Mouse (Mus musculus) layer of hippocampus, adult 18-20 months (tissue): ENCODE data around the gene Fbll1. TPM values are rescaled to one million over a fixed set of nuclear protein-coding genes. Genes with fewer than 3 reads are reported as not detected.

Experiments used
- DNase-seq, 2 experiments: peaks; one replicate each; pipeline ENCODE4 v3.0.0; 2022; ENCODE audit warnings: low spot score in 2 of 2
- total RNA-seq, 2 experiments: library from RNA; stranded (reverse); gene quantifications; 2 replicates each; pipeline ENCODE4 v1.2.3; 2021

The Fbll1 gene
- total RNA-seq, 2 experiments from 2014 or later = 44.5 to 46.2 TPM

DNA sequence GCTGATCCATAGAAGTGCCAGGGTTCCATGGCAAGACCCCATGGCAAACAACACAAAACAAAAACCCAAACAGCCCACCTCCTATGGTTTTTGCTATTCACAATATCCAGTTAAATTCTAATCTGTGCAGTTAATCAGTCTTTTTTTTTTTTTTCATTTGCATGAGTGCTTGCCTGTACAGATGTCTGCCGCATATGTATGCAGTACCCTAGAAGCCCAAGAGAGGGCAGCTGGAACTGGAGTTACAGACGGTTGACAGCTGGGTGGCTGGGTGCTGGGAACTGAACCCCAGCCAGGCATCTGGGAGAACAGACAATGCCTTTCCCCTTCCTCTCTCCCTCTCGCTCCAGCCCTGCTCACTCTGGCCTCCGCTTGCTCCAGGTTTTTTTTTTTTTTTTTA lies 14.1 kb downstream of the Fbll1 start:
- DNase-seq = no peak

DNA sequence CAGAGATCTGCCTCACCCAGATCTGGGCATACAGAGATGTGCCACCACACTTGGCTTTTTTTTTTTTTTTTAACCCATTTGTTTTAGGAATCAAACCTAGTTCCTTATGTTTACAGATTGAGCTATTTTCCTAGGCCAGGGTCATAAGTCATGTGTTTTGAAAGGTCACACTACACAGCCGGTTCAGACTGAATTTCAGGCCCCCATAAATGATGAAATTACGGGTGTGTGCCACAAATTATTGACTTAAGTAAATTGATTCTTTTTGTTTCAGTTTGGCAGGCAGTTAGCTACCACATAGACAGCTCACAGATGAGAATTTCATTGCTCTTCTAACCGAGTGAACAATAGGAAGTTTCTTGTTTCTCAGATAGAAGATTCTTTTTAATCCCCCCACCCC lies 14.7 kb downstream of the Fbll1 start:
- no peak for DNase-seq

DNA sequence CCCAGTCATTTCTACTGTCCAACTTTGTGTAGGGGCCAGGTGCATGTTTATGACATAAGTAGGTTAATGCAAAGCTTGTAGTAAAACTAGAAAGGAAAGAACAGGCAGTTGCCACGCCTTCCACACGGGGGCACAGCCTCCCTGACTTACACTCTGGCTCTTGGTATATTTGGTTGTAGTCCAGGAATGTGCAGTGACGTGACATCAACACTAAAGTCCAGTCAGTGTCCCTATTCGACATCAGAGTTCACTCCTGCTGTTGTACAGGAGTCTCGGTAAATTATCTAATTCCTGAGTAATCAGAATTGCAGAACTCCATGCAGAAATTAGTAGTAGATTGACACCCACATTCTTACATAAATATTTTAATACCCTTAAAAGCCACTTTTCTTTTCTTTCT lies 15.6 kb downstream of the Fbll1 start:
- DNase-seq = no peak

DNA sequence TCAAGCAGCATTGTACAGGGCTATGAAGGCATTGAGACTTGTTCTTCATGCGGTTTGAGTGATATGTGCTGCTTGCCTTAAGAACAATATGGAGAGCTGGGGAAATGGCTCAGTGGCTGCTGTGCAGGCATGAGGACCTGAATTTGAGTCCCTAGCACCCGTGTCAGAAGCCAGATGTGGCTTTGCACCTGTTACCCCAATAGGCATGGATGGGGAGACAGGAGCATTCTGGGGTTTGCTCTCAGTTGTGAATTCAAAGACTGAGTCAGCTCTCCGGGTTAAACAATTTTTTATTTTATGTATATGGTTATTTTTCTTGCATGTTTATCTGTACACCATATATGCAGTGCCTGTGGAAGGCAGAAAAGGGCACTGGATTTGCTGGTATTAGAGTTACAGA lies 16.2 kb downstream of the Fbll1 start:
- no peak for DNase-seq

DNA sequence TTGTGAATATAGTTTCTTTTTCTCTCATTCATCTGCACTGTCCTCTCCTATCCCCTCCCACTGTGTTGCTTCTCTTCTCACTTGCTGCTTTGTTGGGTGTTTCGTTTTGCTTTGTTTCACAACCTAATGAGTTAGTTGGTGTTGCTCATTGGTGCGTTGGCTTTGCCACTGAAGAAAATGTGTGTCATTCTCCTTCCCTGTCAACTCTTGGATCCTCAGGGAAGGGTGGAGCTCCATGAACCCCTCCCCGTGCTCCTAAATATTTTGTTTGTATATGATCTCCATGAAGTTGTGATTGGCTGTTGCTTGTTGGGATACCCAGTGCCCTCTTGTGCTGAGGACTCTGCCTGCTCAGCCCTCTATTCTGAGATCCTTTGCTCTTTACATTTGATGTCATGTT lies 18.3 kb downstream of the Fbll1 start:
- DNase-seq = no peak

DNA sequence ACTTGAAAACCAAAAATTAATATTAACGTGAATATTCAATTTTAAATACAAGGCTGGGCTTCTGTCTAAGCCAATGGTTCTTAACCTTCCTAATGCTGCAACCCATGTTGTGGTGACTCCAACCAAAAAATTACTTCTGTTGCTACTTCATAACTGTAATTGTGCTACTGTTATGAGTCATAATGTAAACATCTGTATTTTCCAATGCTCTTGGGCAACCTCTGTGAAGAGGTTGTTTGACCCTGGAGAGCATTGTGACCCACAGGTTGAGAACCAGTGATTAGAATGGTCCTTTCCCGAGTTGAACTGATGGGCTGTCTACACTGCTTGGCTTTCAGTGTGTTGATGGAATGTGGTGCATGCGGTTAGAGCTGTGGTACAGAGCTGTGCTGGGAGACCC lies 22.2 kb downstream of the Fbll1 start:
- no peak for DNase-seq

DNA sequence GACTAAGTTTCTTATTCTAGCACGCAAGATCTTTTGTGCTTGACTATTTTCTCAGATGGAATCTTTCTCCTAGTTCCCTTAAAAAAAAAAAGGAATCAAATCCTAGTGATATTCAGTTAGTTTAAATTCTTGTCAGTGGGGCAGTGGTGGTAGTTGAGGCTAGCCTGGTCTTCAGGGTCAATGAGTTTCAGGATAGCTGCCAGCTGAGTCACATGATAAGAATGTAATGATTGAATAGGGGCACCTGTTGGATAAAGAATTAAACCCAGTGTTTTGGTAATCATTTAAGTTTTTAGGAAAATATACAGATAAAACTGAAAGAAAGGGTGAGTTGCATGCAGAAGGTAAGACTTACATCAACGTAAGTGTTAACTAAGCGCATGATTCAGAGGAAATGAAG lies 23.1 kb downstream of the Fbll1 start:
- no peak for DNase-seq

DNA sequence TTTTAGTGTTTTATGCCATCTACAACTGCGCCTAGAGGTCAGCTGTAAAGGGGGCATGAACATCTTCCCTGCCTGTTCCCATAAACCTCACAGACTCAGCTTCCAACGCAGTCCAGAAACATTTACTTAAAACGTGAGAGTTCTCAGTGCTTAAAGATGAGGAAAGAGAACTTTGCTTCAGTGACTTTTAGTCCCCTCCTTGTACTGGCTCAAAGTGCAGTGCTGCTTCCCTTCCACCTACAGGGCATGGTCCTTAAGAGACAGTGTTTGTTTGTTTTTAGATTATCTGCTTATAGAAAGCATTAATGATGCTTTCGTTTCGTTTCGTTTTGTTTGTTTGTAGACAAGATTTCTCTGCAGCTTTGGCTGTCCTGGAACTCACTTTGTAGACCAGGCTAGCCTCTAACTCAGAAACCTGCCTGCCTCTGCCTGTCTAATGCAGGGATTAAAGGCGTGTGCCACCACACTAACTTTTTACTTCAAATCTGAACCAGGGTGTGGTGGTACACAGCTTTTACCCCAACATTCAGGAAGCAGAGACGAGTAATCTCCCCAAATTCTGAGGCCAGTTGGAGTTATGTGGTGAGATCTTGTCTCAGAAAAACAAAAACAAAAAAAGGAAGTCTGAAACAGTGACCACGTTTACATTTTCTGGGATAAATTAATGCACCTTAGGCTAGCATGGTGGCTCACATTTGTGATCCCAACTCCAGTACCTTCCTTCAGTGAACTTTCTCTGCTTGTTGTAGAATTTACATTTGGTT lies 27.8 kb downstream of the Fbll1 start:
- DNase-seq = no peak

DNA sequence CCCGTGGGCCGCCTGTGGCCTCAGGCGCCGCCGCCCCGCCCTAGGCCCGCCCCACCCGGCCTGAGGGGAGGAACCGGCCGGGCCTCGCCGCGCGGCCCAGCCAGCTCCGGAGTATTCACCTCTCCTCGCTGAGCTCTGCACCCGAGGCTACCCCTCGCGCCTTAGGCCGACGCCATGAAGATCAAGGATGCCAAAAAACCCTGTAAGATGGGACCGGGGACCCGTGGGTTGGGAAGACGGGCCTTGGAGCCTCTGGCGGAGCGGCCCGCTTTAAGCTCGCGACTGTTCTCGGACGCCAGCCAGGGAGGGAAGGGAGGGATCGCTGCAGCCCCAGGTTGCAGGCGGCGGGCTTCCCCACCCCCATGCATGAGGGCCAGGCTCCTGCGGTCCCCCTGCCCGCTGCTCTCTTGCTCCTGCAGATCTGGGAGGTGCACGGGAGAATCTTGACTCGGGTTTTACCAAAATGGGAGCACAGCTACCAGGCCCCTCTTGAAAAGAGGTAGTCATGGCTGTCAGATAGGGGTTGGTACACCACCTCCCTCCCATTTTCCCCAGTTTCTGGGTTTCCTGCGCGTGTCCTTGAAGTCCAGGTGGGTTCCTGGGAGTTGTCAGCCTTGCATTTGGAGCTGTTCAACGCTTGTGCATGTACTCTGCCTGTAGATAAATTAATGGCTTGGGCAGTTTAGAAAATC lies 28.8 kb downstream of the Fbll1 start:
- DNase-seq = peak; percentile 60 to 71

DNA sequence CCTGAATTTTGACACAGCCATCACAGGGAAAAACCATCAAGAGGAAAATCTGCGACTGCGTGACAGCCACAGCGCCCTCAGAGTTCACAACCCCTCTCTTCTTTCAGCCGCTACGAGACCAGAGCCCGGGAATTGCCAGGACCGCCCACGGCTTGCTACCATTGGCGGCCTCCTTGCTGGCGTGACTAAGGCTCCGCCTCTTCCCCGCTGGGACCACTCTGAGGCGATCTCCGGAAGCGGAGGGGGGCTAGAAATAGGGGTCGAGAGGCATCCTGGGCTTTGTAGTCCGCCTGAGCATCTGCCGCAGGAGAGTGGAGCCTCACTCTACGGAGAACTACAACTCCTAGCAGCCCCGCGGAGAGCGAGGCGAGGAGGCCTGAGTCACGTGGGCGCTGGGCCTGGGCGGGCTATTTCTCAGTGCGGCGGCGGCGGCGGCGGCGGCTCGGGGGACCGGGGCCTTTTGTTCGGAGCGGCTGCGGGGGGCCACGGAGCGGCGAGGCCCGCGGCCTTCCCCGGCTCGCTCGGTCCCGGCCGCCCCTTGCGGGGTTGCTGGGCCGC lies 29.4 kb downstream of the Fbll1 start, which contains the start of gene Pank3:
Gene Pank3 (plus strand): TSS at position 297 of the 558 bp plus-strand sequence.
- DNase-seq = peak; percentile 99

DNA sequence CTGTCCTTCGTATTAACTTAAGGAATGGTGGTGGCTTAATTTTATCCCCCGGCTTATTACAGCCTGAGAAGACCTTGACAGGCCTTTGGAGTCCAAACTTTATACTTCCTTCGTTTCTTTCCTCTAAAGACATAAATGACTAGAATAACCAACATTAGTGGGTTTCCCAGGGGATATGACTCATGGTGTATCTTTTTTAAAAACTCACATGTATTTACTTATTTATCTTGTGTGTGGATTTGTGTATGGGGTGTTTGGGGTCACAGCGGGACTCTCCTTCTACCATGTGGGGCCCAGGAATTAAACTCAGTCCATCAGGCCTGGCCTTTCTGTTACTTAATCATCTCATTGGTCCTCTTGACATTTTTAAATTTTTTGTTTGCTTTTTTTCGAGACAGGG lies 31.8 kb downstream of the Fbll1 start:
- DNase-seq = no peak

DNA sequence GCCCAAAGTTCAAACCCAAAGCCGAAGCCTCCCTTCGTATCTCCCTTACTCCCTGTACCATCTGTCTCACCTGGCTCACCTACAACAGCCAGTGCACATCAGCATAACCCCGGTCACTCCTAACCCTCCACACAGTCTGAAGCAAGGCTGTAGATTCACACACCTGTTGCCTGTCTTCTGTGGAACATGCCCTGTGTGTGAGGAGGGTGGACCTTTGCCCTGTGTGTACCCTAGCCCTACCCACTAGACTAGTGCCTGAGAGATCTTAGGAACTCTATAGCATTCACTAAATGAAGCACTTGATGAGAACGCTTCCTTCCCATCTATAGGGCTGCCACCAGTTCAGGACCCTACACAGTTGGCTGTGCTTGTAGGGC lies 38.1 kb downstream of the Fbll1 start:
- DNase-seq = no peak

DNA sequence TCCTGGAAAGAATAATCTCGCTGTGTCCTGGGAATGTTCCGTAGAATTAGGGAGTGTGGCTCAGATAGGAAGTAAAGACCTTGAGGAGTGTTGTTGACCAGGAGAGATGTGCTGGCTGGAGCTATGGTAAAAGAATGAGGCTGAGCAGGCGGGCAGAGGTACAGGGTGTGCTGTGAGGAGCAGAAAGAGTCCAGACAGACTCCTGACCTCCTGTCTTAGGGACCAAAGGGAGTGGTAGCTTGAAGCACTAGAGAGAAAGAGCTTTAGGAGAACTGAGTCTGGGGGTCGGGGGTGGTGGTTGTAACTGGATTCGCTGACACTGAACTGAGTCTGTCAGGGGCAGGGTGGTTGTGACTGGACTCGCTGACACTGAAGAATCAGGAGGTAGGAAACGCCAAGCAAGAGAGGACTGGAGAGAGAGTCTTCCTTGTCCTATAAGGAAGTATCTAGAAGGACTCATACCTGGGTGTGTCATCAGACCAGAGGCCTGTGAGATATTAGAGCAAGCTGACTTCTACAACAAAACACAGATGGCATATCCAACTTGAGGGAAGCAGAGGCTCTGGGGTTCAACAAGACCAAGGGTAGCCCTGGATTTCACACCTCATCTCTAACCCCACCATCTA lies 38.6 kb downstream of the Fbll1 start:
- DNase-seq = no peak

DNA sequence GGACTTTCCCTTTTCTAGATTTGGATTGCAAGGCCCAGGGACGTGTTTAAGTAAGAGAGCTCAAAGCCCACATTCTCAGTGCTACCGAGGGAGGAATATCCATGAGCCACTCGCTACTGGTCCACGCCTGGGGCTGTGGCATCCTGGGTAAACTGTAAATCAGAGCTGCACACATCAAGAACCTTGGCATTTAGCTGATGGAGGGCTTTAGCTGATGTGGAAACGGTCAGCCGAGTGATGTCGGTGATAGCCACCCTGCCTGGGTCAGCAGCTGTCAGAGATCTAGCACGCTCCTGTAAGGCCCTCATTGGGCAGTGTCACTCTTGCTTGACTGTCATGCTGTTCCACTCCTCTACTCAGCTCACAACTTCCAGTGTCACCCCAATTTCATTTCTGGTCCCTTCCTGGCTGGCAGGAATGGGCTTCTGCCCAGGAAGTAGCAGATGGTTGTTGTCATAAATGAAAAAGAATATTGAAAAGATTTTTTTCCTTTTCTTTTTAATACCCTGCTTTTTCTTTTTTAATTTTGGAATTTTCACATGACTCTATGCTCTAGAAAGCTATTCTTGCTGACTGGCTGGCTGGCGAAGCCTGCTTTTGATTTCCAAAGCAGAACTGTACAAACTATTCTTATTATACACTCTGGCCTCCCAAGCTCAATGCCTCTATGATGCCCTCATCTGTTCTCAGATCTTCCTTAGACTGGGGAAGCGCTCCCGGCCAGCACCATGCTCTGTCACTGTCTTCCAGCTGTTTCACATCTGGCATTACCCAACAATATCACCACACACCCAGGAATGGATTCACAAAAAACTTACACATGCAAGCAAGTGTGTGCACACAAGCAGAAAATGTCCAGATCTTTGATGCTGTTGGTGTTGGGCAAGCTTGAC lies 42.0 kb downstream of the Fbll1 start:
- peak in 1 of 2 experiments; percentile 24 for DNase-seq

DNA sequence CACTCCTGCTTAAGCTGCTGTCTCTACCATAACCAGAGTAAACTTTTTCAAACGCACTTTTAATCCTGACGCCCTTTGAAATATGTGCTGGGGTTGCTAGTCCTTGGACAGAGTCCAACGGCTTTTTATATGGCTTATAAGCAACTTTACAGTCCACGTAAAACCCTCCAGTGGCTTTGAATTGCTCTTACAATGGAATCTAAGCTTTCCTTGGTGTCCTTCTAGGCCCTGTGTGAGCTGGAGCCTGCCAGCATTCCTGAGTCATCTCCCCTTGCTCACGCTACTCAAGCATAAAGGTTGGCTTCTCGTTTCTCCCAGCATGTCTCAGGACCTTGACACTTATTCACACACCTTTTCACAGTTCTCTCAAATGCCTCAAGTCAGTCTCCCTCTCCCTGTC lies 43.1 kb downstream of the Fbll1 start:
- DNase-seq = no peak

DNA sequence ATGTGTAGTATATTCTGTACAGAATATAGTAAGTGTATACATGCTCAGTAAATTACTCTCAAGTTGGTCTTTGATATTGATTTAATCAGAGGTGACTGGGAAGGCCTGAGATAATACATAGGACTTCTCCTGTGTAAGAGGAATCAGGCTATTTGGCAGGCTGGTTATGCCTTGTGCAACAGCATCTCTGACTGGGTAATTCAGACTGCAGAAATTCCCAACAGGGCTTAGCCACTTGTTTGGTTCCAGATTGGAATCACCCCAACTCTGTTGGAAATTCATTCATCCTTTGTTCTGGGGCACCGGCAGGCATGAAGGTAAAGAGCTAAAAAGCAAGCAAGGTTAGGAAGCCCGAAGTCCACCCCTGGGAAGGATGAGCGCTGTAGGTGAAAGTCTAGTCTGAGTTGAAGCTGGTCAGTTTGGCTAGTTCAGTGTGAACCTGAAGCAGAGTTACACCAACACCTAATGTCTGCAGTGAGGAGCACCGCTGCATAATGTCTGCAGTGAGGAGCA lies 43.7 kb downstream of the Fbll1 start:
- DNase-seq = no peak

DNA sequence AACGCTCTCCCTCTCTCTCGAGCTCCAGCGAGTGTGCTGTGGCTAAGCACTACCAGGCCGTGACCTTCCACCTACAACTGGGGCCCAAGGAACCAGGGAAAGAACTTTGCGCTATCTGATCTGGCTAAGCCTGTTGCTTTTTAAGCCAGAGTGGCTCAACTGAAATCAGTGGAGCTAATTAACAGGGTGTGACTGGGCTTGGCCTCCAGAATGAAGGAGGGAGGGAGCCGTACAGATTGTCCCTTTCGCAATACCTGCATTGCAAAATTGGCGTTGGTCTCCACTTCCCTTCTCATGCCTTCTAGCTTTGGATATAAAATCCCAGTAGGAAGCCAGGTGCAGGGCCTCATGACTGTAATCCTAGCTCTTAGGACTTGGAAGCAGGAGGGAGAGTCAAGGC lies 48.1 kb downstream of the Fbll1 start:
- DNase-seq = no peak
